Mouse (Mus musculus) heart, adult 9 months (tissue): ENCODE data around the gene Atp8b3.
A peak's percentile ranks its signal among the peaks of the same experiment; 100 is the strongest.

Source experiments
- DNase-seq, 2 experiments: peaks; one replicate each; pipeline ENCODE4 v3.0.0; 2022; ENCODE audit warnings: low spot score in 2 of 2

Atp8b3 gene

DNA sequence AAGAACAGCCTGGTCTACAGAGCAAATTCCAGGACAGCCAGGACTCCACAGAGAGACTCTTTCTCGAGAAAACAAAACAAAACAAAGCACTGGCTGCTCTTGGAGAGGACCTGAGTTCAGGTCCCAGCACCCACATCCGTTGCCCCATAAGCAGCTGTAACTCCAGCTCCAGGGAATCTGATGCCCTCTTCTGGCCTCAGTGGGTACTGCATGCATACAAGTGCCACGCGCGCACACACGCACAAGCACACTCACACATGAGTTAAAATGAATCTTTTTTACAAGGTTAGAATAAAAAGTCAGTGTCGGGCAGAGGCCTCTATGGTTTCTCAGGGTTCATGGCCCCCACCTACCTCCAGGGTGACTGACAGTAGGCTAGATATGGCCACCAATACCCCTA, 15.6 kb downstream of the Atp8b3 start:
- DNase-seq: no peak

DNA sequence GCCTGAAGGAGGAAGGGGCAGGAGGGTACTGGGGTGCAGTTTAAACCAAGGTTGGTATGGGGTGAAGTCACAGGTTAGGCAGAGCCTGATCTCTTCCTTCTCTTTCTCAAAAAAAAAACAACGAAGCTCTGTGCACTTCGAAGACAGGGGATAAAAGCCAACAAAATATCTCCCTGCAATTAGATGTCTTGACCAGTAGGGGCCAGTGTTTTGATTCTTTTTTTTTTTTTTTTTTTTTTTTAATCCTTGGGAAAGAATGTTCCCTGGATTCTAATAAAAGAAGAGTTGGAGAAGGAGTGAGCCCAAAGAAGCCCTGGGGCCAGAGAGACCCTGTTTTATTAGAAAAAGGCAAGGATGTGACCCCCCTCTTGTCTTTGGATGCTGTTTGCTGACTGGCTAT, 19.6 kb downstream of the Atp8b3 start:
- no peak for DNase-seq

DNA sequence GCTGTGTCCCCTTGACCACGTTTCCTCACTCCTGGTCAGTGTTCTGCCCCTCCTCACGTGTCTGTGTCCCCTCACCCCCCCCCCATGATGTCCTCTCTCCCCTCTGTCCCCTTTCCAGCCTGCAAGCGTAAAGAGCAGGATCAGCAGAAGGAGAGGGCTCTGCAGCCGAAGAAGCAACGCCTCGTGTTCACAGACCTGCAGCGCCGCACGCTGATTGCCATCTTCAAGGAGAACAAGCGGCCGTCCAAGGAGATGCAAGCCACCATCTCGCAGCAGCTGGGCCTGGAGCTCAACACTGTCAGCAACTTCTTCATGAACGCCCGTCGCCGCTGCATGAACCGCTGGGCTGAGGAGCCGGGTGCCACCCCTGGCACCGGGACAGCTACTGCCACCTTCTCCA, 25.2 kb downstream of the Atp8b3 start:
- DNase-seq: no peak

DNA sequence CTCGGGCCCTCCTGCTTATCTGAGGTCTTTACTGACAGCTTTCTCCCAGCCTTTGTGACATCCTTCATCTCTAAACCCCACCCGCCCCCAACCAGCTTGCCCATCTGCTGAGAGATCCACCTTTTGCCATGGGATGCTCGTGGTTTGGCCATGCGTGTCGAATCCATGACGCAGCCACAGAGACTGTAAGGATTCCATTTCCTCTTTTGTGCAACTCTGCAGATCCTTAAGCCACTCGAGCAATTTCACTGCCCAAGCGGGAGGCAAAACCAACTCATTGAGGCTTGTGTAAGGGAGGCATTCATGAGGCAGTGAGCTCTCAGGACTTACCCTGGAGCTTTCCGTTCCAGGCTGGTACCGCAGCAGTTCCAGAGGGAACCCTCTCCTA, 28.7 kb downstream of the Atp8b3 start:
- no peak for DNase-seq

DNA sequence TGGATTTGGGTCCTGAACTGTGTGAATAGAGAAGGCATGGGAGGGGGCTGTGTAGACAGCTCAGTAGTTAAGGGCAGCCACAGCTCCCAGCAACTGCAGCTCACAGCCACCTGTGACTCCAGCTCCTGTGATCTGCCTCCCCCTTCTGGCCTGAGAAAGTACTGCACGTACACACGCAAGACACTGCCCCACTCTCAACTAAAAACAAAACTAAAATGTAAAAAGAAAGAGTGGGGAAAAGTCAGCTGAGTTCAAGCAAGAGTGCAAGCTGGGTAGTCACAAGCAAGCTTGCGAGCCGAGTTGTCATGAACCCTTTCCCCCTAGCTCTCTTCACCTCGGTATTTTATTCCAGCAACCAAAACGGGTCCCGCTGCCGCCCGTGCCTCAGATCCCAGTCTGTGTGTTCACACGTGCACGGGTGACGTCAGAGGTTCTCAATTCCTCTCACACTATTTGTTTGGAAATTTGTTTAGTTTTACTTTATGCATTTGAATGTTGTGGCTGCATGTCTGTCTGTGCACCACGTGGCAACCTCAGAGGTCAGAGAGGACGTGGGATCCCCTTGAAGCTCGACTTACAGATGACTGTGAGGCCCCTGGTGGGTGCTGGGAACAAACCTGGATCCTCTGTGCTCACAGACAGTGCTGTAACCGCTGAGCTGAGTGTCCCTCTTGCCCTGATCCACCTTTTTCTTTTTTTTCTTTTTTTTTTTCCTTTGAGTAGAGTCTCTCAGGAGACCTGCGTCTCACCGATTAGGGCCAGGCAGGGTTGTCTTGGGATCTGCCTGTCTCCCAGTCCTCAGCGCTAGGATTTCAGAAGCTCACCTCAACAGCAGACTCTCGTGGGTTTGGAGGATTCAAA, 29.3 kb downstream of the Atp8b3 start:
- peak; percentile 53 to 76 for DNase-seq

DNA sequence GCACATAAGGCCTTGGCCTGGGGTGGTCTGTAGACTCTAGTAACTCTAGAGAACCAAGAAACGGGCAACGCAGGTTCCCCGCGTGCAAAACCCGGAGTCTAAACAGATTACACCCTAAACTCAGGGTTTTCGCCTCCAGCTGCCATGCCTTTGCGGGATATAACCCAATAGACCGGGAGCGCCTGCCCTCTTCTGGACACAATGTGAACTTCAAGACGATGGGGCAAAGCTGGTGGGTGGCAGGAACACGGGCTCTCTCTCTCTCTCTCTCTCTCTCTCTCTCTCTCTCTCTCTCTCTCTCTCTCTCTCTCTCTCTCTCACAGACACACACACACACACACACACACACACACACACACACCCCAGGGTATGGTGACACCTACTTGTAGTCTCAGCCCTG, 32.7 kb downstream of the Atp8b3 start:
- DNase-seq: peak in 1 of 2 experiments; percentile 42

DNA sequence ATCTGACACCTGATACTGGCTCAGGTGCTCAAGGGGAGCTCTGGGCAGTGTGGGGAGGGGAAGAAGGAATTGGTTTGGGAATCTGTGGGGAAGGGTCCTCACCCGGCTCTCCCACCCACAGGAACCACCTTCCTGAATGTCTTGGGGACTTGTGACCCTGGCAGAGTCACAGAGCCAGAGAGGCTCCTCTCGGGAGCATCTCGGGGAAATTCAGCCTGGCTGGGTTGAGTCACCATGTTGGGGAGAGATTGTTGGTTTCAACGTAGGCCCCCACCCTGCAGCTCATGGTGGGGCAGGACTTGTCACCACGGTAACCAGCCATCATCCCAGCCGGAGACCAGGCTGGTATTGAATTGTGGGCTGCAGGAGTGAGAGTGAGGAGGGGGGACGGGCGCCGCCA, 34.2 kb downstream of the Atp8b3 start:
- DNase-seq: no peak

DNA sequence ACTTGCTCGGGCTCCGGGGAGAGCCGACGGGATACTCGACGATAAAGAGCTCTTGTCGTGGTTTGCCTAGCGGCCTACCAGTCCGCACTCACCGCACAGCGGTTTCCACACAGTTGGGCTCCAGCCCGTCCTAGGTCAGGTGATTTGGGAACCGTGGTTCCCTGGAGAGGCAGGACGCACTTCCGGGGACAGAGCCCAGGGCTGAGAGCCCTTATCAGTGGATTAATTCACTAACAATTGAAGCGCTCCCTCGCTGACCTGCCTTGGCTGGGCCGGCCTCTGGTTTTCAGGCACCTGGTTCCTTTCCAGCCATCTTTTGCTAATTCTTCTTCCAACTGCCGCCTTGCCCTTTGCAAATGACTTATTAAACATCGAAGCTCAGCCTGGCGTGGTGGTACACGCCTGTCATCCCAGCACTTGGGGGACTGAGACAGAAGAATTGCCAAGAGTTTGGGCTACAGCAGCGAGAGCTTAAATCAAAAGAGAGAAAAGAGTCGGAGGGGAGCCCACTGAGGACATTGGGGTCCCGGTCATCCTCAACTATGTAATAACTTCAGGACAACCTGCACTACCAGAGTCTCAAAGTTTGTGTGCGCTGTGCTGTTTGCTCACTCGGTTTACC, 35.2 kb downstream of the Atp8b3 start:
- peak; percentile 13 to 34 for DNase-seq

DNA sequence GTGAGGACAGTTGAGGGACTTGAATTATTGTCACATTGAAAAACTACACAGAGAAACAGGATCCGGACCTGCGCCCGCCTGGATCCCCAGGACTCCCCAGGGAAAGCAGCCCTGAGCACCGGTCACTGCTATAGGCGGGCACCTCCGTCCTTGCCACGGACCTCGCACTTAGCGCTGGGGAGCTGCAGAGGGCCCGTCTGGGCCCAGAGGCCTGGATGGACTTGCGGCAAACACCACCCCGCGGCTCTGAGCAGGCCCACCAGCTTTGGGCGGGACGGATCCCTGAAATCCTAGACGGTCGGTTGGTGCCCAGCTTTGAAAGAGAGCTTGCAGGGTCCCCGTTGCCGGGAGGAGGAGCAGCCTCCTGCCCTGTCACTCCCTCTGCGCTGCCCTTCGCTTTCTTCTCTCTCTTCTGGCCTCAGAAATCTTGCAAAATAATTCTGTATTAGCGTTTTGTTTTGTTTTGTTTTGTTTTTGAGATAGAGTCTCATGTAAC, 36.1 kb downstream of the Atp8b3 start:
- no peak for DNase-seq

DNA sequence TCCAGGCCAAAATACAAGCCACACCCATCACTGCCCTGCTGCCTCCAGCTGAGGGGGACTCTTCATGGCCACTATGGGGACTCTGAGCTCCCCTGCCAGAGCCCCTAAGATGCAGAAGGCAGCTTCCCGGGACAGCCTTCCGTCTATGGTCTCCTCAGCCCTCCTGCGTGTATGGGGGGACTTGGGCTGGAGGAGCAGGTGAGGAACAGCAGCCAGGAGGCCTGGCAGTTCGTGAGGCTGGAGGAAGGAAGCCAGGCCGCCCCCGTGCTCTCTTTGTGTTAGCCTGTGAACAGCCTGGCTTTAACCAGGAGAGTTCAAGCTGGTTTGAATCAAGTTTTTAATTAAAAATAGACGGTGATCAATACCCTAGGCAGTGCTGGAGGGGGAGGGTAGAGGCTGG, 36.6 kb downstream of the Atp8b3 start:
- no peak for DNase-seq

DNA sequence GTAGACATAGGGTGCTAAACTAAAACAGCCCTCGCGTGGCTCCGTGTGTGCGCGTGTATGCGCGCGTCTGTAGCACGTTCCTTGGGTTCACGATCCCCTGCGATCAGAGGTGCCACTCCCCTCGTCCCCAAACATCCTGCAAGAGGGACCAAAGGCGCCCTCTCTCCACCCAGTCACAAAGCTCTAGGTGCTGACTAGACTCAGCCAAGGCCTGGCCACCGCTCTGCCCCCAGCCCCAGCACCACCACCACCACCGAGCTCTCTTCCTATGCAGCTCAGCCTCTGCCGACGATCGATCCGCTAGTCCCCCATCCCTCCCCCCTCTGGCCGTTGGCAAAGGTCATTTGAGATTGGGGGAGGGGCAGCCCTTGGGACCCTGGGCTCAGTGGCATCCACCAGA, 42.5 kb downstream of the Atp8b3 start:
- DNase-seq: no peak

DNA sequence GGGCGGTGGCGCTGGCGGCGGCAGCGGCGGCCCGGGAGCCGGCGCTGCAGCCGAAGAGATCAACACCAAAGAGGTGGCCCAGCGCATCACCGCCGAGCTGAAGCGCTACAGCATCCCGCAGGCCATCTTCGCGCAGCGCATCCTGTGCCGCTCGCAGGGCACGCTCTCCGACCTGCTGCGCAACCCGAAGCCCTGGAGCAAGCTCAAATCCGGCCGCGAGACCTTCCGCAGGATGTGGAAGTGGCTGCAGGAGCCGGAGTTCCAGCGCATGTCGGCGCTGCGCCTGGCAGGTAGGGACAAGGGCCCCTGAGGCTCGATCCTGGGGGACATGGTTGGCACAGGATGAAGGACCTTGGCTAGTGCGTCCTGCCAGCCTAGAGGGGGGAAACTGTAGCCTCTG, 43.0 kb downstream of the Atp8b3 start:
- DNase-seq: no peak

DNA sequence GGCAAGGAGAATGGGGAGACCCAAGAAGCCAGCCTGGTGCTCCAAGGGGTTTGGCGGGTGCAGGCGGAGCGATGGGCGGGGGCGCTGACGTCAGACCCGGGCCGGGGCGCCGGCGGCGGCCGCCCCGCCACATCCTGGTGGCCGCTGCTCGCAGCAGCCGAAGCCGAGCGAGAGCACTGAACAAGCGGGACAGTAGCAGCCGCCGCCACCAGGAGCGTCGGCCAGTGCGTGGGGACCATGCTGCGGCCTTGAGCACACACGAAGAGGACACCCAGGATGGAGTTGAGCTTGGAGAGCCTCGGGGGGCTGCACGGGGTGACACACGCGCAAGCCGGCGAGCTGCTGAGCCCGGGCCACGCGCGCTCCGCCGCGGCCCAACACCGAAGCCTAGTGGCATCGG, 44.2 kb downstream of the Atp8b3 start, which contains the start of gene Onecut3:
TSS of gene Onecut3 (plus strand) at position 104 of the 400 bp plus-strand sequence.
- no peak for DNase-seq

DNA sequence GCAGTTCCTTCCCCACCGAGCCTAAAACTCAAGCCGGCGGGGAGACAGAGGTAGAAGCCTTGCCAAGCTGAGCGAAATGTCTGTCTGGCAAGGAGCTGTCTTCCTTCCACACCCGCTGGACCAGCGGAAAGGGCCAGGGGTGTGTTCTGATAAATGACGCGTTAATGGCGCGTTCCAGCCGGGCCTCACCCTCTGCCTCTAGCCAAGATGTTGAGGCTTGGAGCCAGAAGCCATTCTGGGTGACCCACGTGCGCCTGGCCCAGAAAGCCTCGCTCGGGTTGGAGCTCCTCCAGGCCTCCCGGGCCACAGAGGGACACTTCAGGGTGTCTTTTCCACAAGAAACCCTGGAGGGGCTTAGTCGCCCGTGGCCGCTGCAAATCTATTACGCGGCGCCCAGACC, 48.9 kb downstream of the Atp8b3 start:
- peak; percentile 76 to 80 for DNase-seq

DNA sequence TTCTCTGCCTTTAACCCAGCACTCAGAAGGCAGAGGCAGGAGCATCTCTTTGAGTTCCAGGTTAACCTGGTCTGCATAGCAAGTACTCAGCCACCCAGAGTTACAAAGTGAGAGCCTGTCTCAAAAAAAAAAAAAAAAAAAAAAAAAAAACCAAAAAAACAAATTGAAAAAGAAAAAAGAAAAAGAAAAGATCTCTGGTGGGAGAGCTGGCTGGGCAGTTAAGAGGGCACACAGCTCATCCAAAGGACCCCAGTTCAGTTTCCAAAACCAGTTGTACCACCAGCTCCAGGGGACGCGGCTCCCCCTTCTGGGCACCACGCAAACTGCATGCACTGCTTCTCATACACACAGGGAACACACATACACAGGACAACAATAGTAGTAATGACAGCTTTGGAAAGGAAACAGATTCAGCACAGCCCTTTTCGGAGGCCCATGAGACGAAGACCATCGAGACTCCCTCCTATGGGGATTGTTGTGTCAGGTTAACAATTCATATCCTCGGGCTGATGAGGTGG, 52.0 kb downstream of the Atp8b3 start:
- DNase-seq: no peak

DNA sequence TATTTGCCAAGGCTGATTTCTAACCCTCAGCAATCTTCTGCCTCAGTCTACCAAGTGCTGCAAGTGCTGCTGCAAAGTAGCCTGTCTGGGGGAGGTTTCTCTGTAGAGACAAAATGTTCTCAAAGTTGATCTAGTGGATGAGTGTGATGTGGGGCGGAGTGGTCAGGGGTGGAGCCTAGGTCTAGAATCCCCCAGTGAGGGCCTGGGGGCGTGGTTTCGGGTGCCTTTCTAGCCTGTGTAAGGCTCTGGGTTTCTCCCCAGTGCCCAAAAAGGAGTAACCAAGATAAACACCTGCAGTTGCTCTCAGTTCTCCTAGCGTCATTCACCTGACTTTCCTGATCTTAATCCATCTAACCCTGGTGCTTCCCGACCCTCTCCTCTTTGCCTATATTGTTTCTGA, 57.9 kb downstream of the Atp8b3 start:
- DNase-seq: no peak

DNA sequence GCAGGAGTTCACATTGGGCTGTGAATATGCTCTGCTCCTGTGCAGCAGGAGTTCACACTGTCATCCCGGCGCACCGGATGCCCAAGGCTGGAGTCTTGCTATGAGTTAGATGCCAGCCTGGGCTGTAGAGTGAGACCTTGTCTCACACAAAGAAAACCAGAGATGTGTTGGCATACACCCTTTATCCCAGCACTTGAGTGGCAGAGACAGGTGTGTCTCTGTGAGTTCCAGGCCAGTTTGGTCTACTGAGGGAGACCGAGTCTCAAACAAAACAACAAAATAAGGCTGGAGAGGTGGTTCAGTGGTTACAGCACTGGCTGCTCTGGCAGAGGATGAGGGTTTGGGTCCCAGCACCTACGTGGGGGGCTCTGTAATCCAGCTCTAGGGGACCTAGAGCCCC, 60.4 kb downstream of the Atp8b3 start:
- DNase-seq: no peak

DNA sequence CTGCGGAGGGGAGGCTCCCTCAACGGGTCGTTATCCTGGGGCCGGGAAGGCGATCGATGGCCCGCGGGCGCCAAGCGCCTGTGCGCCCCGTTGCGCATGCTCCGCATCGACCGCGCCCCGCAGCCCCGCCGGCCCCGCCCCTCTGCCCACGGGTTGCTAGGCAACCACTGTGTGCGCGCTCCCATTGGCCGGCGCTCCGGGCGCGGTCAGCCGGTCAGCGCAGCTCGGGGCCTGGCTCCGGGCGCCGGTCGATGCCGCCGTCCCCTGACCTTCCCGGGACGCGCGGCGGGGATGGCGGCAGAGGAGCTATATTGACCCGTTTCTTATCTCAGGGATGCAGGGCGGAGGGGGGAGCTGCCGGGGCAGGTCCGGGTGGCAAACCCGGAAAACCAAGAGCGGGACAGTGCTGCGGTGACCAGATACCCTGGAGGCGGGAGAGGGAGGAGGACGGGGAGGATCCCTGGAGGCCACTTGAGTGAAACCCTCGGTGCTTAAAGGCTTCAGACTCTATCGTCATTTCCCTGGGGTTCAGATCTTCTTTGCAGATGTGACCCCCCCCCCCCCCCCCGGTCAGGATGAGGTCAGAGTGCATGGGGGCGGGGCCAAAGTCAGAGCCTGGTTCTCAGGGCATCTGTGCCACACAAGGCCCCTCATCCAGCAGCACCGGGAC, 63.5 kb downstream of the Atp8b3 start:
- peak; percentile 86 to 87 for DNase-seq
